Mouse (Mus musculus) thymus, postnatal 4 days (tissue): Measurements from ENCODE around the gene Glyr1.

Experiments used
- DNase-seq: peaks from one replicate; pipeline ENCODE4 v3.0.0; 2021

Gene Glyr1

DNA sequence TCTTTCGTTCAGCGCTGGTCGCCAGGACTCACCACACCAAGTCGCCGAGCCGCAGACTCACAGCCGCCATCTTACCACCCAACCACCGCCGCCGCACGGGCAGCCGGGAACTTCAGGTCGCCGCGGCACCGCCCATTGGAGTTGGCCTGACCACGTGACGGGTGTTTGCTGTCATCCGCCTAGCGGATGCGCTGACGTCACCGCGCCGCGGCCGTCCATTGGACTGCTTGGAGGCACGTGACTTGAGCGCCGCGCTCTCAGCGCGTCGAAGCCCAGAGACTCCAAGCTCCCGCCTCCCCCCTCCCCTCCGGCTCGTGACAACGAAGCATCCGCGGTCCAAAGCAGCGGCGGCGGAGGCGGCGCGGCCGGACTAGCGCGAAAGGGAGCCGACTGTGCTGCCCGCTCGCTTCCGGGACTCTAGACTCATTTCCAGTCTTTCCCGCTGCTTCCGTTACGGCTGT, at the start of gene Glyr1, which contains the start of gene Ubn1:
Gene Glyr1, minus strand, starts transcription at position 90 of the 461 bp plus-strand sequence.
Gene Ubn1, plus strand, starts transcription at position 284 of the 461 bp plus-strand sequence.
- DNase-seq = peak; percentile 99

GRCm38 (mm10) chr16:5096504-5096903, 46.8 kb upstream of the Glyr1 start:
- no peak for DNase-seq

GRCm38 (mm10) chr16:5093285-5093684, 43.6 kb upstream of the Glyr1 start:
- no peak for DNase-seq

- no peak for DNase-seq
Observed at GRCm38 (mm10) chr16:5089021-5089420, 39.4 kb upstream of the Glyr1 start.

DNA sequence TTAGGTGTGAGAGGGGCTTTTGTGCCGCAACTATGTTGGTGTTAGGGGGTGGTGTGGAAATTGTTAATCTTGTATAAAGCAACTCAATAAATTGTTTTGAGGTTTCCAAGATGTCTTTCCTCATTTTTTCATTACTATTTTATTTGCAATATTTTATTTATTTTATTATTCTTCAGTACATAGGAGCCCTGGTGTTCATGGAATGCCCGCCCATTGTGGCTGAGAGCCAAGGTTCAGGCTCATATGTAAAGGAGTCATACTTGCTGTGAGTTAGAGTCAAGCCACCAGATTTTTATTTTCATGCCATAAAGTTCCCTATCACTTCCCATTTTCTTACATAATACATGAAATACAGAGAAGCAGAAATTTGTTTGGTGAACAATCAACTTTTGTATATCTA, 36.5 kb upstream of the Glyr1 start:
- DNase-seq = no peak

DNA sequence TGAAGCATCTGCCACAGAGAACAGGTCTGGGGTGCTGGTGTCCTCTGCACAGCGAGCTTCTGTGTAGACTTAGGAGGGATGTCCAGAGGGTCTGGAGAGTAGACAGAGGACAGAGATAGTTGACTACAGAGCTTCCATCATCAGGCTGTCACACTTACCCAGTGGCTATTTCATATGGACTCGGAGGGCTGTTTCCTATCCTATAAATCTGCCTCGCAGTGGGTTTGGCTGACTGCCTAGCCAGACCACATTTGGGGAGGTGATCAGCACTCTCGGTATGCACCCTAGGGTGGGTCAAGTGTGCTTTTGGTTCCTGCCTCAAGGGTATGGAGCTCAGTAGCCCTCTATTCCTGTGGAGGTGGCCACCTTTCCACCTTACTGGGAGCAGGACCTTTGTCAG, 35.5 kb upstream of the Glyr1 start:
- DNase-seq = no peak

DNA sequence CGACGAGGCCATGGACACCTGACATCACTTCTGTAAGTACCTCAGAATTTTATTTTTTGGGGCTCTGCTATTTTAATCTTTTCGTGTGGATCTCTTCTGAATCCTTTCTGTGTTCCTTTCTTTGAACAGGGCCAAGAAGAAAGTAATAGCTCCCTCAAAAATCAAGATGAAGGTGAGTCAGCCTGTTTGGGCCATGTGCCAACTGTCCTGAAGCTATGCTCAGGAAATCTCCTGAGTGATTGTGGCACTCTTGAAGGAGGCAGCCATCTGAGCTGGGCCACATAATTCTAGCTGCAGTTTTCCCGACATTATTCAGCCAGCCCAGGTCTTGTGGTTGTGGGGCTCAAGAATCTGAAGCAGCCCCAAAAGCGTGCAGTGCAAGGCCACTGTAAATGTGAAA, 24.7 kb upstream of the Glyr1 start:
- no peak for DNase-seq

DNA sequence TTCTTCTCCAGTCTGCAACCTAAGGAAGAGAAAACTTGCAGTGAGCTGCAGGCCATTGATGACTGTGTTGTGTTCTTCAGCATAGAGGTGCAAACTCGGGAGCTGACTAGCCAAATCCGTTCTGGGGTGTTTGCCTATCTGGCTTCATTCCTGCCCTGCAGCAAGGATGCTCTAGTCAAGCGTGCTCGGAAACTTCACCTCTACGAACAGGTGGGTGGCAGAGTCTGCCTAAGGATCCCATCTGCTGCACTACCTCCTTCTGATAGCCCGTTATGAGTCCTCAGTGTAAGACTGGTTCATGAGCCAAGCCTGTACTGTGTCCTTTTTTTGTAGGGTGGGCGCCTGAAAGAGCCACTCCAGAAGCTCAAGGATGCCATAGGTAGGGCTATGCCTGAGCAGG, 22.3 kb upstream of the Glyr1 start:
- no peak for DNase-seq

DNA sequence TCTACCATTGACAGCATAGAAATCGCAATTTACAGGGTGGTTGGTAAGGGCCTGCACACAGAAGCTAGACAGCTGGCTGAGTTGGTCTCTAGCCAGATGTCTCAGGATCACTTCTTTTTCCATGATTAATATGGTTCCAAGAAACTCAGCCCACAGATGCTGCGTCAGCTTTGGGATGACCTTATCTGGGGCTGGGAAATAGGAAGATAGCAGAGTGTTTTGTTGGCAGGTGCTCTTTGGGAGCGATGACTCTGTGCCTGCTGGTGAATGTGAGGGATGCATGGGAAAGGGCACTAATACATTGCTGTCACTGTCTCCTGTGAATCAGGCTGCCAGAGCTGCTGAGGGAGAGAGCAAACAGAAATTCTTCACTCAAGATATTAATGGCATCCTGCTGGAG, 20.7 kb upstream of the Glyr1 start:
- no peak for DNase-seq

GRCm38 (mm10) chr16:5063472-5063871, 13.8 kb upstream of the Glyr1 start:
- no peak for DNase-seq

DNA sequence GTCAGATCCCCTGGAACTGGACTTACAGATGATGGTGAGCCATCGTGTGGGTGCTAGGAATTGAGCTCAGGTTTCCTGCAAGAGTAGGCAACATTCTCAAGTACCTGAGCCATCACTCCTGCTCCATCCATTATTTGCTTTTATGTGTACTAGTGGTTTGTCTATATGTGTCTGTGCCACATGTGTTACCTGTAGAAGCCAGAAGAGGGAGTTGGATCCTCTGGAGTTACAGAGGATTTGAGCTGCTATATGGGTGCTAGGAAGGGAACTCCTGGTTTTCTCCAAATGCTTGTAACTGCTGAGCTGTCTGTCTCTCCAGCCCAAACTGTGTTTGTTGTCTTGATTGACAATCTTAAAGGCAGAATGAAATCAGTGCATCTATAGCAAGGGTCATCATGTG, 8.5 kb upstream of the Glyr1 start:
- DNase-seq = no peak

DNA sequence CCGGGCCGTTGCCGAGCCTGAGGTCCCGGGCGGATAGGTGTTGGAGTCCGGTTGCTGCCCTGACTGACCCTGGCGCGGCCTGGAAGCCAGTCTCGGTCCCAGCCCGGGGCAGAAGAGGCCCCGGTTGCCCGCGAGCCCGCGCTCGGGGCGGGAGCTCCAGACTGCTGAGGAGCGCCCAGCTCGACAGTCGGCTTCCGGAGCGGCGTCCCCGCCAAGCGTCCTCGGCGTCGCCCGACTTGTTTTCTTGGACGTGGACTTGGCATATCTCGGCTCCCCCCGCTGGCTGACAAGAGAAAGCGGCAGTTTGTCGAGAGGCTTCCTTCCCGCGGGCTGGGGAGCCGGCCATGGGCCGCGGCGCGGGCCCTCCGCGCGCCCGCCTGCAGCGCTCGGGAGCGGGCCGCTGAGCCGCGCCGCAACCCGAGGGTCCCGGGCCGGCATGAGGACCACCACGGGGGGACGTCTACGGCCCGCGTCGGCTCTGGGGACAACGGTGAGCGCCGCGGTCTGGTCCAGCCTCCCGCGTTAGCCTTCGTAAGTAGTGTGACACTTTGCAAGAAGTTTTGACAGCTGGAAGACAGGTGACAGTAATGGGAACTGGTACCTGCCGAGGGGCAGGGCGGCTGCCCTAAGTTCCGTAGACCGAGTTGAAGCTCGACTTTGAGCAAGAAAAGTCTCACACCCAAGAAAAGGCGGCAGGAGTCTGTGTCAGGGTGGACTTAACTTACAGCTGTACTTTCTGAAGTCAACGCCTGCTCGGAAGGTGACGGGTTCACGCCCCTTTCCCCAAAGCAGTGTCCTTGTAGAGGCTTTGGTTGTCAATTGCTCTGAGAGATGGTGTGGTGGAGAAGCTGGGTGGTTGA, 818 bp upstream of the Glyr1 start:
- DNase-seq = peak; percentile 91

- DNase-seq = no peak
Observed at GRCm38 (mm10) chr16:5049182-5049773, 385 bp downstream of the Glyr1 start.

- no peak for DNase-seq
Observed at GRCm38 (mm10) chr16:5045322-5045721, 4.3 kb downstream of the Glyr1 start.

DNA sequence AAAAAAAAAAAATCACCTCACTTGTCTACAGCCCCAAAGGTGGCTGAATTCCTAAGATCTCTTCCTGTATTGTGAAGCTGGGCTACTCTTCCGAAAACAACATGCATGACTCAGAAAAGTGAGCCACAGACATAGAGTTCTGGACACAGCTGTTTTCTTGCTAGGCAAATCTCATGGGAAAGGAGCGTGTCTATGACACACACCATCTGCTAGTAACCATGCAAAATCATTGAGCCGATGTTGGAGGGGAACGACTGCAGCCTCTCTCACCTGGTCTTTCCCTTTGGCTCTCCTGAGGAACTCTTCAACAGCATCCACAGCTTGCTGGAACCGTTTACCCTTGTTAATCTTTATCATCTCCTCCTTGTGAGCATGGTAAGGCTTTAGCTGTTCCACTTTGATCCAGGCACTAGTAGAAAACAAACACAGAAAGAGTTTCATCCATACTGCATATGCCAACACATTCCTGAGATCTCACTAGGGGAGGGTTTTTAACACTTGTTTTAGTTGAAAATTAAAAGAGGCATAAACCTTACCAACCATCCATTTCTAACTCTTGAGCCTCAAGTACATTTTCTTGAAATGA, 12.9 kb downstream of the Glyr1 start:
- DNase-seq = no peak

GRCm38 (mm10) chr16:5035591-5035990, 14.1 kb downstream of the Glyr1 start:
- DNase-seq = no peak

- no peak for DNase-seq
Observed at GRCm38 (mm10) chr16:5029847-5030246, 19.8 kb downstream of the Glyr1 start.

GRCm38 (mm10) chr16:5024021-5024420, 25.6 kb downstream of the Glyr1 start:
- DNase-seq = no peak

DNA sequence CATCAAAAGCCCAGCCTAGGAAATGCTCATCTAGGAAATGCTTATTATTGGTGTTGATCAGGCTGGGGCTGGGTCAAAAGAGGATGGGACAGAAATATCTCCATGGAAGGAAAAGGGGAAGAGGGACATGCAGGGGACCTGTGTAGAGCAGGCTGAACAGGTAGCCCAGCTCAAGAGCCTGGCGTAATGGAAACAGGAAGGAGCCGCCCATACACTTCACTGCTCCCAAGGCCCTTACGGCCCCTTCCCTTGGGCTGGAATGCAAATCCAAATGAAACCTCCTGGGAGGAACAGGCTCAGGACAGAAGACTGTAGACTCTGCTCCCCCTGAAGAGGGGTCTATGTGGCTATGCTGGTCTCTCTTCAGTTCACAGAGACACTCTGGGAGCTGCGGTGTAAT, 35.1 kb downstream of the Glyr1 start:
- DNase-seq = no peak

- peak; percentile 97 for DNase-seq
Observed at GRCm38 (mm10) chr16:5013054-5013838, 36.4 kb downstream of the Glyr1 start, which contains the start of gene Rogdi. Gene Rogdi (minus strand): TSS chr16:5013553.

DNA sequence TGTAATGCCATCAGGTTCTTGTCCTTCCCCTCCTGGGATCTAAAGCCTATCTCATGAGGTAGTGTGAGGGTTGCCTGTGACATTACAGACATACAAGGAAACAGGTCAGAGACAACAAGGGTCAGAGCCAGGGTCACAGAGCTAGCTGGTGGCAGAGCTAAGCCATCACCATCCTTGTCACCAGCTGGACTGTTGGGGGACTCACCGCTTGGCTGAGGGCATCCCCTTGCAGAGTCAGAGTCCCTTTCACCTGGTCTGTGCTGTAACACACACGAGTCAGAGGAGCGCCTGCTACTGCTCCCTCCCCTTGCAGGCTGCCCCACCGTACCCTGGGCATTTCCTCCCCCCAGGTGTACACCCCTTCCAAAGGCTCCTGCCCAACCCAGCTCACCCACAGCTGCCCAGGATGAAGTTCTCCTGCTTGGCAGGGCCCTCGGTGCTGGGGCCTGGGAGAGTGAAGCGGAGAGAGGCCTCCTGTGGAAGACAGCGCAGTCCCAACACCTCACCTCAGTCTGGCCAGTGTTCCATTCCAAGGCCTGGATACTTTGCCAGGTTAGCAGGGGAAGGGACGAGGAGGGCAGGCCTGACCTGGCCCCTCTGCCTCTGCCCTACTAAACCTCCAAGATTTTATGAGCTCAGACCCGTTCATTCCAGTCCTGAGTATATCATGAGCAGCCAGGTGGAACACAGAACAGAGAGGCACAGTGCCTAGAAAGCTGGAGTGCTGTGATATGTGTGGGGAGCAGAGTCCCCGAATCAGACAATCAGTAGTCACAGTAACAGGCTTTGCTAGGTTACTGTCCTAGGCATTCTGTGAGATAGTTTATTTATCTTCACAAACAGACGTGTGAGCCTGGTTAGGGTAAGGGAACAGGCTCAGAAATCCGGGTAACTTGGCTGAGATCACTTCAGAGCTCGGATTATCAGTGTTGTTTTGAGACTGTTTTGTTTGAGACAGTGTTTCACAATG, 37.3 kb downstream of the Glyr1 start:
- DNase-seq = no peak

DNA sequence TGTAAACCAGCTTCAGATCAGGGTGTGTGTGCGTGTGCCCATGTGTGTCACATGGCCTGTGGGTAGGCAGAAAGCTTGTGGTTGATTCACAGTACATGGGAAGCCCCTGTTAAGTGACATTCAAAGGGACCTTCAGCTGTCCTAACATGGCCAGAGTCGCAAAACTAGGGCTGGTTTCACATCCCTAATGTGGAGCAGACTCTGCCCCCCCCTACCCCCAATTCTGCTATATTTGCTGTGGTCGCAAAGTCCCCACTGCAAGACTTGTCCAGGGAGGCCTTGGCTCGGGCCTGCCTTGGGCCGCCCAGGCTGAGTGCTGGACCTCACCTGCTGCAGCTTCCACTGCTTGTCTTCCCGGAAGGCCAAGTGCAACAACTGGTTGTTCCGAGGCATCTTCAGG, 38.4 kb downstream of the Glyr1 start:
- no peak for DNase-seq
